Mouse (Mus musculus) heart, embryonic 15.5 days (tissue): ENCODE results near the gene Fam213b. TPM values are rescaled to one million over a fixed set of nuclear protein-coding genes. Genes with fewer than 3 reads are reported as not detected.

Experiments
- ATAC-seq: fragments of 200-750 bp; cut with Nextera tagmentation; replicated peaks from 2 replicates; pipeline ENCODE4 v1.8.0; 2017; ENCODE audit warnings: low read depth, moderate TSS enrichment; ENCODE audit not compliant: insufficient number of reproducible peaks, insufficient read depth, low FRiP score
- H3K27ac ChIP-seq: fragments of 300-500 bp; sonication (generic); 2 replicates; pipeline ENCODE4 v1.5.1; 2015; ENCODE audit warnings: mild to moderate bottlenecking, inconsistent platforms
- H3K27me3 ChIP-seq: fragments of 300-500 bp; sonication (generic); 2 replicates; pipeline ENCODE4 v1.6.1; 2015; ENCODE audit warnings: inconsistent platforms
- H3K36me3 ChIP-seq: fragments of 300-500 bp; sonication (generic); 2 replicates; pipeline ENCODE4 v1.6.1; 2015; ENCODE audit warnings: mild to moderate bottlenecking, inconsistent platforms
- H3K4me1 ChIP-seq: fragments of 300-500 bp; sonication (generic); replicated peaks from 2 replicates; pipeline ENCODE4 v1.6.1; 2015; ENCODE audit warnings: inconsistent platforms
- H3K4me2 ChIP-seq: fragments of 300-500 bp; sonication (generic); 2 replicates; pipeline ENCODE4 v1.6.1; 2015; ENCODE audit warnings: inconsistent platforms, mild to moderate bottlenecking, moderate library complexity
- H3K4me3 ChIP-seq: fragments of 300-500 bp; sonication (generic); 2 replicates; pipeline ENCODE4 v1.5.1; 2015; ENCODE audit warnings: mild to moderate bottlenecking, inconsistent platforms
- H3K9ac ChIP-seq: fragments of 300-500 bp; sonication (generic); 2 replicates; pipeline ENCODE4 v1.6.1; 2015; ENCODE audit warnings: mild to moderate bottlenecking, inconsistent platforms
- H3K9me3 ChIP-seq: fragments of 300-500 bp; sonication (generic); replicated peaks from 2 replicates; pipeline ENCODE4 v1.6.1; 2016; ENCODE audit warnings: inconsistent platforms
- WGBS: fragments of 180-500 bp; shearing (Covaris S2); methylation state at CpG from one replicate; pipeline ENCODE4 v1.1.7; 2015; ENCODE audit warnings: mixed read lengths; 5-methylcytosine and 5-hydroxymethylcytosine counted together
- polyA plus RNA-seq: library from polyadenylated mRNA; unstranded; fragments of >200 nt; fragmentation: Nextera tagmentation; extraction: Ambion mirVana; gene quantifications from 2 replicates; pipeline ENCODE4 v1.2.1, GENCODE M21; 2015

Gene Fam213b
- polyA plus RNA-seq: 46.7 and 53.6 TPM in 2 replicates

GRCm38 (mm10) chr4:154898506-154899446 is at the start of gene Fam213b:
Fam213b (minus strand) TSS chr4:154899135.
- peak; percentile 96 for ATAC-seq
- Histone ChIP-seq H3K4me3 (peak within 1 kb of the TSS; percentile 65), H3K4me2 (peak within 1 kb of the TSS; percentile 97), H3K9ac (peak within 1 kb of the TSS; percentile 76), H3K27ac (peak within 1 kb of the TSS; percentile 70), H3K36me3 (no peaks in the 10 kb centered on the region), H3K27me3 (peaks cover 11% of the 10 kb centered on the region; the same call in 1 of the 2 replicates), H3K9me3 (no peaks in the 10 kb centered on the region), H3K4me1 (peaks cover 21% of the 10 kb centered on the region)
- WGBS: 4% methylated on average over 43 of the region's 43 CpGs

GRCm38 (mm10) chr4:154948066-154948939 is 49.4 kb upstream of the Fam213b start:
- Histone ChIP-seq H3K27ac (no peak overlapping the region), H3K27me3 (peaks cover 54% of the 10 kb centered on the region), H3K4me2 (no peak overlapping the region), H3K36me3 (no peaks in the 10 kb centered on the region), H3K4me1 (peaks cover 13% of the 10 kb centered on the region), H3K9me3 (no peaks in the 10 kb centered on the region), H3K9ac (no peak overlapping the region), H3K4me3 (no peak overlapping the region)
- ATAC-seq: no peak
- WGBS: 45% methylated on average over 14 of the region's 14 CpGs

- peak; percentile 76 for ATAC-seq
- H3K36me3 ChIP-seq: no peaks in the 10 kb centered on the region
- peaks cover 6% of the 10 kb centered on the region for H3K4me1 ChIP-seq
- H3K4me3 ChIP-seq: peak overlapping the region; percentile 40
- H3K9me3 ChIP-seq: no peaks in the 10 kb centered on the region
- H3K27ac ChIP-seq: peak overlapping the region; percentile 45; the same call in 1 of the 2 replicates
- H3K27me3 ChIP-seq: peaks cover 34% of the 10 kb centered on the region
- 2% methylated on average over 8 of the region's 8 CpGs for WGBS
- H3K9ac ChIP-seq: peak overlapping the region; percentile 46
- H3K4me2 ChIP-seq: peak overlapping the region; percentile 64
Observed at GRCm38 (mm10) chr4:154946319-154946718, 47.4 kb upstream of the Fam213b start.

GRCm38 (mm10) chr4:154944121-154944590 is 45.2 kb upstream of the Fam213b start:
- WGBS: 26% methylated on average over 2 of the region's 2 CpGs

GRCm38 (mm10) chr4:154943323-154944039 is 44.5 kb upstream of the Fam213b start:
- Histone ChIP-seq H3K9ac (no peak overlapping the region), H3K27ac (no peak overlapping the region), H3K36me3 (no peaks in the 10 kb centered on the region), H3K4me1 (peaks cover 6% of the 10 kb centered on the region), H3K9me3 (no peaks in the 10 kb centered on the region), H3K4me3 (no peak overlapping the region), H3K27me3 (peaks cover 10% of the 10 kb centered on the region), H3K4me2 (no peak overlapping the region)
- 64% methylated on average over 6 of the region's 6 CpGs for WGBS
- ATAC-seq: no peak

More at GRCm38 (mm10) chr4:154944121-154944590, 45.2 kb upstream of the Fam213b start:
- no peaks in the 10 kb centered on the region for H3K36me3 ChIP-seq
- no peak overlapping the region for H3K4me2 ChIP-seq
- H3K4me1 ChIP-seq: peaks cover 6% of the 10 kb centered on the region
- peaks cover 17% of the 10 kb centered on the region for H3K27me3 ChIP-seq
- peak; percentile 73 for ATAC-seq
- no peak overlapping the region for H3K27ac ChIP-seq
- no peak overlapping the region for H3K9ac ChIP-seq
- H3K9me3 ChIP-seq: no peaks in the 10 kb centered on the region
- no peak overlapping the region for H3K4me3 ChIP-seq

- Histone ChIP-seq H3K4me3 (no peak overlapping the region), H3K4me1 (peaks cover 6% of the 10 kb centered on the region), H3K36me3 (no peaks in the 10 kb centered on the region), H3K9me3 (no peaks in the 10 kb centered on the region), H3K9ac (no peak overlapping the region), H3K27ac (no peak overlapping the region), H3K4me2 (no peak overlapping the region), H3K27me3 (peaks cover 4% of the 10 kb centered on the region)
- whole genome bisulfite sequencing: 76% methylated on average over 10 of the region's 10 CpGs
- no peak for ATAC-seq
Observed at GRCm38 (mm10) chr4:154942632-154943322, 43.8 kb upstream of the Fam213b start.

GRCm38 (mm10) chr4:154941831-154942230 is 42.9 kb upstream of the Fam213b start:
- Histone ChIP-seq H3K9me3 (no peaks in the 10 kb centered on the region), H3K27me3 (peaks cover 4% of the 10 kb centered on the region), H3K4me1 (peaks cover 6% of the 10 kb centered on the region), H3K4me3 (no peak overlapping the region), H3K27ac (no peak overlapping the region), H3K9ac (no peak overlapping the region), H3K36me3 (no peaks in the 10 kb centered on the region), H3K4me2 (no peak overlapping the region)
- WGBS: 82% methylated on average over 5 of the region's 5 CpGs
- no peak for ATAC-seq

- H3K9ac ChIP-seq: no peak overlapping the region
- H3K27me3 ChIP-seq: peaks cover 2% of the 10 kb centered on the region
- no peak overlapping the region for H3K27ac ChIP-seq
- ATAC-seq: no peak
- no peak overlapping the region for H3K4me2 ChIP-seq
- H3K4me1 ChIP-seq: no peaks in the 10 kb centered on the region
- no peaks in the 10 kb centered on the region for H3K9me3 ChIP-seq
- H3K36me3 ChIP-seq: no peaks in the 10 kb centered on the region
- WGBS: 77% methylated on average over 2 of the region's 2 CpGs
- no peak overlapping the region for H3K4me3 ChIP-seq
Observed at GRCm38 (mm10) chr4:154940156-154940555, 41.2 kb upstream of the Fam213b start.

- Histone ChIP-seq H3K9ac (no peak overlapping the region), H3K4me2 (no peak overlapping the region), H3K4me1 (no peaks in the 10 kb centered on the region), H3K4me3 (no peak overlapping the region), H3K27ac (no peak overlapping the region), H3K27me3 (peaks cover 6% of the 10 kb centered on the region), H3K9me3 (no peaks in the 10 kb centered on the region), H3K36me3 (no peaks in the 10 kb centered on the region)
- WGBS: 85% methylated on average over 1 of the region's 1 CpGs
- ATAC-seq: no peak
Observed at GRCm38 (mm10) chr4:154937746-154938145, 38.8 kb upstream of the Fam213b start.

GRCm38 (mm10) chr4:154936542-154937255 is 37.8 kb upstream of the Fam213b start:
- no peak overlapping the region for H3K4me3 ChIP-seq
- peaks cover 10% of the 10 kb centered on the region for H3K27me3 ChIP-seq
- ATAC-seq: no peak
- WGBS: 57% methylated on average over 8 of the region's 8 CpGs
- no peak overlapping the region for H3K4me2 ChIP-seq
- no peaks in the 10 kb centered on the region for H3K36me3 ChIP-seq
- H3K4me1 ChIP-seq: no peaks in the 10 kb centered on the region
- no peaks in the 10 kb centered on the region for H3K9me3 ChIP-seq
- H3K9ac ChIP-seq: no peak overlapping the region
- no peak overlapping the region for H3K27ac ChIP-seq
